Mouse (Mus musculus): ENCODE data around the gene Usp43. TPM values are rescaled to one million over a fixed set of nuclear protein-coding genes. Genes with fewer than 3 reads are reported as not detected.

Gene Usp43
- polyA plus RNA-seq, 1 experiment from 2014 or later: 2.3 TPM

GRCm38 (mm10) chr11:67853996-67854395 lies 68.0 kb downstream of the Usp43 start:
- ATAC-seq (replicated peaks; ENCODE audit: low FRiP score, low read depth): no peak
- Histone ChIP-seq H3K9me3 (replicated peaks; ENCODE audit: low read length) (no peaks in the 10 kb centered on the region), H3K9ac (ENCODE audit: low read depth, low read length) (no peak overlapping the region), H3K27me3 (ENCODE audit: insufficient read depth, low read length) (no peaks in the 10 kb centered on the region), H3K36me3 (ENCODE audit: insufficient read depth, low read length) (no peaks in the 10 kb centered on the region), H3K27ac (no peak overlapping the region), H3K4me1 (replicated peaks; ENCODE audit: insufficient read depth, low read length) (no peaks in the 10 kb centered on the region), H3K4me3 (replicated peaks; ENCODE audit: low read depth, low read length) (no peak overlapping the region), H3K4me2 (ENCODE audit: low read length) (no peak overlapping the region)
- WGBS: 27% methylated on average over 6 of the region's 6 CpGs
- DNase-seq (ENCODE audit: low spot score): peak; percentile 47
- TF ChIP-seq CTCF (IDR thresholded peaks at IDR 0.05; ENCODE audit: low read depth): no peak

- H3K36me3 ChIP-seq (ENCODE audit: insufficient read depth, low read length): no peaks in the 10 kb centered on the region
- no peak overlapping the region for H3K4me3 ChIP-seq (replicated peaks; ENCODE audit: low read depth, low read length)
- no peak overlapping the region for H3K9ac ChIP-seq (ENCODE audit: low read depth, low read length)
- H3K9me3 ChIP-seq (replicated peaks; ENCODE audit: low read length): no peaks in the 10 kb centered on the region
- no peak for ATAC-seq (replicated peaks; ENCODE audit: low FRiP score, low read depth)
- WGBS: 55% methylated on average over 5 of the region's 5 CpGs
- no peaks in the 10 kb centered on the region for H3K27me3 ChIP-seq (ENCODE audit: insufficient read depth, low read length)
- no peaks in the 10 kb centered on the region for H3K4me1 ChIP-seq (replicated peaks; ENCODE audit: insufficient read depth, low read length)
- no peak overlapping the region for H3K4me2 ChIP-seq (ENCODE audit: low read length)
- no peak for TF ChIP-seq CTCF (IDR thresholded peaks at IDR 0.05; ENCODE audit: low read depth)
- DNase-seq (ENCODE audit: low spot score): no peak
- no peak overlapping the region for H3K27ac ChIP-seq
Measured at GRCm38 (mm10) chr11:67851770-67852169, 70.2 kb downstream of the Usp43 start.

GRCm38 (mm10) chr11:67845193-67845592 lies 76.8 kb downstream of the Usp43 start:
- 86% methylated on average over 4 of the region's 4 CpGs for WGBS
- H3K27me3 ChIP-seq (ENCODE audit: insufficient read depth, low read length): no peaks in the 10 kb centered on the region
- TF ChIP-seq CTCF (IDR thresholded peaks at IDR 0.05; ENCODE audit: low read depth): no peak
- ATAC-seq (replicated peaks; ENCODE audit: low FRiP score, low read depth) (no peak), DNase-seq (ENCODE audit: low spot score) (no peak)
- no peak overlapping the region for H3K4me3 ChIP-seq (replicated peaks; ENCODE audit: low read depth, low read length)
- no peaks in the 10 kb centered on the region for H3K36me3 ChIP-seq (ENCODE audit: insufficient read depth, low read length)
- H3K4me2 ChIP-seq (ENCODE audit: low read length): no peak overlapping the region
- no peak overlapping the region for H3K9ac ChIP-seq (ENCODE audit: low read depth, low read length)
- H3K27ac ChIP-seq: no peak overlapping the region
- no peaks in the 10 kb centered on the region for H3K9me3 ChIP-seq (replicated peaks; ENCODE audit: low read length)
- no peaks in the 10 kb centered on the region for H3K4me1 ChIP-seq (replicated peaks; ENCODE audit: insufficient read depth, low read length)

GRCm38 (mm10) chr11:67839810-67840209 lies 82.1 kb downstream of the Usp43 start:
- WGBS: 81% methylated on average over 1 of the region's 1 CpGs
- Histone ChIP-seq H3K27ac (no peak overlapping the region), H3K4me2 (ENCODE audit: low read length) (no peak overlapping the region), H3K9ac (ENCODE audit: low read depth, low read length) (no peak overlapping the region), H3K36me3 (ENCODE audit: insufficient read depth, low read length) (no peaks in the 10 kb centered on the region), H3K4me3 (replicated peaks; ENCODE audit: low read depth, low read length) (no peak overlapping the region), H3K4me1 (replicated peaks; ENCODE audit: insufficient read depth, low read length) (no peaks in the 10 kb centered on the region), H3K9me3 (replicated peaks; ENCODE audit: low read length) (no peaks in the 10 kb centered on the region), H3K27me3 (ENCODE audit: insufficient read depth, low read length) (no peaks in the 10 kb centered on the region)
- no peak for TF ChIP-seq CTCF (IDR thresholded peaks at IDR 0.05; ENCODE audit: low read depth)
- no peak for ATAC-seq (replicated peaks; ENCODE audit: low FRiP score, low read depth)
- no peak for DNase-seq (ENCODE audit: low spot score)

GRCm38 (mm10) chr11:67835408-67836078 lies 86.4 kb downstream of the Usp43 start:
- no peak for TF ChIP-seq CTCF (IDR thresholded peaks at IDR 0.05; ENCODE audit: low read depth)
- Histone ChIP-seq H3K9ac (ENCODE audit: low read depth, low read length) (no peak overlapping the region), H3K4me1 (replicated peaks; ENCODE audit: insufficient read depth, low read length) (no peaks in the 10 kb centered on the region), H3K36me3 (ENCODE audit: insufficient read depth, low read length) (no peaks in the 10 kb centered on the region), H3K27me3 (ENCODE audit: insufficient read depth, low read length) (no peaks in the 10 kb centered on the region), H3K9me3 (replicated peaks; ENCODE audit: low read length) (no peaks in the 10 kb centered on the region), H3K27ac (no peak overlapping the region), H3K4me2 (ENCODE audit: low read length) (no peak overlapping the region), H3K4me3 (replicated peaks; ENCODE audit: low read depth, low read length) (no peak overlapping the region)
- 91% methylated on average over 10 of the region's 10 CpGs for WGBS
- ATAC-seq (replicated peaks; ENCODE audit: low FRiP score, low read depth): no peak
- DNase-seq (ENCODE audit: low spot score): no peak

- 72% methylated on average over 5 of the region's 5 CpGs for WGBS
- H3K4me1 ChIP-seq (replicated peaks; ENCODE audit: insufficient read depth, low read length): no peaks in the 10 kb centered on the region
- H3K9me3 ChIP-seq (replicated peaks; ENCODE audit: low read length): no peaks in the 10 kb centered on the region
- H3K4me3 ChIP-seq (replicated peaks; ENCODE audit: low read depth, low read length): no peak overlapping the region
- H3K36me3 ChIP-seq (ENCODE audit: insufficient read depth, low read length): no peaks in the 10 kb centered on the region
- H3K27ac ChIP-seq: no peak overlapping the region
- H3K9ac ChIP-seq (ENCODE audit: low read depth, low read length): no peak overlapping the region
- ATAC-seq (replicated peaks; ENCODE audit: low FRiP score, low read depth) (no peak), DNase-seq (ENCODE audit: low spot score) (no peak)
- no peak overlapping the region for H3K4me2 ChIP-seq (ENCODE audit: low read length)
- TF ChIP-seq CTCF (IDR thresholded peaks at IDR 0.05; ENCODE audit: low read depth): no peak
- no peaks in the 10 kb centered on the region for H3K27me3 ChIP-seq (ENCODE audit: insufficient read depth, low read length)
Measured at GRCm38 (mm10) chr11:67831820-67832219, 90.1 kb downstream of the Usp43 start.

GRCm38 (mm10) chr11:67829530-67829929 lies 92.4 kb downstream of the Usp43 start:
- Histone ChIP-seq H3K4me2 (ENCODE audit: low read length) (no peak overlapping the region), H3K4me3 (replicated peaks; ENCODE audit: low read depth, low read length) (no peak overlapping the region), H3K9me3 (replicated peaks; ENCODE audit: low read length) (no peaks in the 10 kb centered on the region), H3K27ac (no peak overlapping the region), H3K4me1 (replicated peaks; ENCODE audit: insufficient read depth, low read length) (no peaks in the 10 kb centered on the region), H3K27me3 (ENCODE audit: insufficient read depth, low read length) (no peaks in the 10 kb centered on the region), H3K9ac (ENCODE audit: low read depth, low read length) (no peak overlapping the region), H3K36me3 (ENCODE audit: insufficient read depth, low read length) (no peaks in the 10 kb centered on the region)
- WGBS: 62% methylated on average over 6 of the region's 6 CpGs
- DNase-seq (ENCODE audit: low spot score) (no peak), ATAC-seq (replicated peaks; ENCODE audit: low FRiP score, low read depth) (no peak)
- no peak for TF ChIP-seq CTCF (IDR thresholded peaks at IDR 0.05; ENCODE audit: low read depth)
